In genomic region chr2:4764071-4764470, GRCm38 (mm10) we compare ENCODE assay signal across 33 mouse cellular contexts. TPM values are rescaled to one million over a fixed set of nuclear protein-coding genes. Genes with fewer than 3 reads are reported as not detected.
DNase-seq lines count a peak whose midpoint lies in the region; ATAC-seq and TF ChIP-seq lines count a peak whose summit lies in the region.
"Had no signal": no experiment of that assay in that cellular context is flagged by ENCODE, and none has a peak within 500 bp of the region (broad histone marks: within the 10 kb centered on the region; RNA-seq: fewer than 3 reads in every experiment).

No protein-coding gene starts in this region.

- no peaks in the 10 kb centered on the region for H3K36me3 ChIP-seq in intestine, embryonic 14.5 days (ENCODE audit: control insufficient read depth, insufficient read depth, low read length)
- peaks cover 18% of the 10 kb centered on the region; the same call in 1 of the 2 replicates for H3K36me3 ChIP-seq in intestine, postnatal 0 days (ENCODE audit: control insufficient read depth, insufficient read depth)
- no peaks in the 10 kb centered on the region for H3K36me3 ChIP-seq in hindbrain, postnatal 0 days (ENCODE audit: insufficient read depth, low read length)
- H3K36me3 ChIP-seq: embryonic facial prominence, embryonic 10.5 days; embryonic facial prominence, embryonic 13.5 days; forebrain, embryonic 10.5 days; G1E; hindbrain, embryonic 10.5 days had no signal

- no peak overlapping the region for H3K4me3 ChIP-seq in intestine, embryonic 14.5 days (ENCODE audit: low read depth, low read length)
- H3K4me3 ChIP-seq in intestine, postnatal 0 days (ENCODE audit: low read depth, low read length) = no peak overlapping the region
- H3K4me3 ChIP-seq in hindbrain, postnatal 0 days (ENCODE audit: low read length) = no peak overlapping the region
- H3K4me3 ChIP-seq: embryonic facial prominence, embryonic 10.5 days; embryonic facial prominence, embryonic 13.5 days; erythroblast, embryonic 14.5 days; forebrain, embryonic 10.5 days; forebrain, embryonic 13.5 days; heart, adult 2 months; hindbrain, embryonic 10.5 days; hindbrain, embryonic 13.5 days had no signal

- DNase-seq in adrenal gland, adult 2 months = peak; percentile 60
- no peak for DNase-seq in adrenal gland, adult 18-20 months (ENCODE audit: low spot score in 2 of 2)
- DNase-seq in intestine, embryonic 14.5 days (ENCODE audit: low spot score) = peak; percentile 33
- DNase-seq in adrenal gland, postnatal 10 days = peak; percentile 26
- DNase-seq in hindbrain, postnatal 0 days (ENCODE audit: low spot score) = no peak
- no peak for DNase-seq in kidney, postnatal 10 days
- DNase-seq: B cell, adult 2 months; cerebellum, adult 11 months; cerebellum, adult 8-10 months; cerebellum, postnatal 10 days; cerebellum, postnatal 36 days; embryo, embryonic 11 days; gastrocnemius, postnatal 10 days; gastrocnemius, postnatal 36 days; heart, adult 2 months; heart, postnatal 36 days; kidney, adult 11 months; kidney, adult 8-10 months had no signal

- 83% methylated on average over 3 of the region's 3 CpGs for WGBS in intestine, embryonic 14.5 days
- 82% methylated on average over 3 of the region's 3 CpGs for WGBS in intestine, postnatal 0 days
- 88% methylated on average over 3 of the region's 3 CpGs for WGBS in hindbrain, postnatal 0 days

- no peaks in the 10 kb centered on the region for H3K4me1 ChIP-seq in intestine, embryonic 14.5 days (replicated peaks; ENCODE audit: control insufficient read depth, insufficient read depth, low read length)
- no peaks in the 10 kb centered on the region for H3K4me1 ChIP-seq in intestine, postnatal 0 days (replicated peaks; ENCODE audit: control insufficient read depth, insufficient read depth, low read length)
- no peaks in the 10 kb centered on the region for H3K4me1 ChIP-seq in hindbrain, postnatal 0 days (ENCODE audit: insufficient read depth, low read length)
- H3K4me1 ChIP-seq: embryonic facial prominence, embryonic 10.5 days; embryonic facial prominence, embryonic 13.5 days; forebrain, embryonic 13.5 days; hindbrain, embryonic 10.5 days; hindbrain, embryonic 13.5 days had no signal

- no peaks in the 10 kb centered on the region for H3K9me3 ChIP-seq in intestine, embryonic 14.5 days (ENCODE audit: control insufficient read depth, low read length)
- no peaks in the 10 kb centered on the region for H3K9me3 ChIP-seq in intestine, postnatal 0 days (ENCODE audit: control insufficient read depth)
- no peaks in the 10 kb centered on the region for H3K9me3 ChIP-seq in hindbrain, postnatal 0 days (ENCODE audit: low read length)
- H3K9me3 ChIP-seq: embryonic facial prominence, embryonic 10.5 days; embryonic facial prominence, embryonic 13.5 days; forebrain, embryonic 10.5 days; forebrain, embryonic 13.5 days; G1E; hindbrain, embryonic 10.5 days; hindbrain, embryonic 13.5 days had no signal

- H3K9ac ChIP-seq in intestine, embryonic 14.5 days (ENCODE audit: low read length) = no peak overlapping the region
- H3K9ac ChIP-seq in intestine, postnatal 0 days (ENCODE audit: low read depth, low read length) = no peak overlapping the region
- no peak overlapping the region for H3K9ac ChIP-seq in hindbrain, postnatal 0 days (replicated peaks; ENCODE audit: low read length)
- H3K9ac ChIP-seq: embryonic facial prominence, embryonic 13.5 days; forebrain, embryonic 13.5 days; hindbrain, embryonic 13.5 days had no signal

- no peaks in the 10 kb centered on the region for H3K27me3 ChIP-seq in intestine, embryonic 14.5 days (replicated peaks; ENCODE audit: control insufficient read depth, insufficient read depth, low read length)
- H3K27me3 ChIP-seq in intestine, postnatal 0 days (replicated peaks; ENCODE audit: control insufficient read depth, insufficient read depth, low read length) = no peaks in the 10 kb centered on the region
- H3K27me3 ChIP-seq in hindbrain, postnatal 0 days (ENCODE audit: insufficient read depth, low read length) = no peaks in the 10 kb centered on the region
- H3K27me3 ChIP-seq: CH12.LX; embryonic facial prominence, embryonic 13.5 days; forebrain, embryonic 13.5 days; hindbrain, embryonic 13.5 days had no signal

- H3K4me2 ChIP-seq in intestine, embryonic 14.5 days (ENCODE audit: low read length) = no peak overlapping the region
- H3K4me2 ChIP-seq in intestine, postnatal 0 days (replicated peaks; ENCODE audit: low read depth) = no peak overlapping the region
- H3K4me2 ChIP-seq in hindbrain, postnatal 0 days (ENCODE audit: low read depth, low read length) = no peak overlapping the region
- H3K4me2 ChIP-seq: embryonic facial prominence, embryonic 13.5 days; forebrain, embryonic 13.5 days; heart, embryonic 11.5 days; hindbrain, embryonic 13.5 days had no signal

- ATAC-seq in intestine, embryonic 14.5 days (replicated peaks; ENCODE audit: low FRiP score, low TSS enrichment, low read depth) = no peak
- no peak for ATAC-seq in intestine, postnatal 0 days
- no peak for ATAC-seq in hindbrain, postnatal 0 days
- ATAC-seq: forebrain, embryonic 13.5 days; forebrain, embryonic 16.5 days; hindbrain, embryonic 16.5 days; inflammation-experienced regulatory T-cells, adult 6 months had no signal

- no peak overlapping the region for H3K27ac ChIP-seq in intestine, embryonic 14.5 days (ENCODE audit: low read depth)
- no peak overlapping the region for H3K27ac ChIP-seq in intestine, postnatal 0 days (ENCODE audit: low read depth, low read length)
- H3K27ac ChIP-seq in hindbrain, postnatal 0 days = no peak overlapping the region
- H3K27ac ChIP-seq: embryonic facial prominence, embryonic 10.5 days; embryonic facial prominence, embryonic 13.5 days; forebrain, embryonic 10.5 days; forebrain, embryonic 13.5 days; heart, adult 2 months; hindbrain, embryonic 10.5 days; hindbrain, embryonic 13.5 days had no signal

- no peak for TF ChIP-seq CTCF in intestine, postnatal 0 days (IDR thresholded peaks at IDR 0.05; ENCODE audit: low read depth)
- TF ChIP-seq CTCF in hindbrain, postnatal 0 days (IDR thresholded peaks at IDR 0.05; ENCODE audit: low read depth) = no peak

RNA-seq across cellular contexts. Expression of gene Bend7, which starts 46.4 kb away (rescaled TPM):
- 10 to 100 TPM; 16.2 to 18.7 TPM for total RNA-seq in adrenal gland, adult 2 months (2021)
- 9.9 and 12.9 TPM in 2 replicates for polyA plus RNA-seq in adrenal gland, adult 2 months (2012; rRNA removed)
- 10 to 100 TPM; 14.3 to 18.6 TPM for total RNA-seq in adrenal gland, adult 18-20 months (2021)
- 4.5 and 4.9 TPM in 2 replicates for polyA plus RNA-seq in intestine, embryonic 14.5 days (2014; fragmentation: Nextera tagmentation; extraction: Ambion mirVana)
- 12.8 and 15.5 TPM in 2 replicates for polyA plus RNA-seq in intestine, postnatal 0 days (2015; fragmentation: Nextera tagmentation; extraction: Ambion mirVana)
- 10 to 100 TPM; 14.5 to 17.6 TPM for total RNA-seq in adrenal gland, postnatal 10 days (2021)
- 7.2 and 7.9 TPM in 2 replicates for total RNA-seq in hindbrain, postnatal 0 days (2014; rRNA removed)
- 4.7 and 5.6 TPM in 2 replicates for polyA plus RNA-seq in hindbrain, postnatal 0 days (2015; fragmentation: Nextera tagmentation; extraction: Ambion mirVana)
- total RNA-seq: CH12.LX; granulocyte monocyte progenitor cell, adult 5-6 weeks had no signal
- polyA plus RNA-seq: erythroblast, embryonic 14.5 days; G1E; inflammation-experienced regulatory T-cells, adult 6 months had no signal

Comparison
In these comparisons a context has a peak if more than half of its experiments do, and no peak if none do; other contexts are left out.
1. DNase-seq: peak in adrenal gland, adult 2 months (single experiment), intestine, embryonic 14.5 days (single experiment) and adrenal gland, postnatal 10 days (single experiment); none in adrenal gland, adult 18-20 months (0 of 2), hindbrain, postnatal 0 days (single experiment) and kidney, postnatal 10 days (single experiment).